Mouse (Mus musculus) liver, postnatal 0 days (tissue): ENCODE results near the gene Bysl.

ENCODE experiments used
- CTCF ChIP-seq: sonication (generic); IDR thresholded peaks from 2 replicates; pipeline ENCODE4 v1.5.1; 2016; ENCODE audit warnings: antibody characterized with exemption, low read depth
- EP300 ChIP-seq: IDR thresholded peaks from 2 replicates; pipeline ENCODE4 v1.6.1; 2016; ENCODE audit warnings: antibody characterized with exemption, low read depth, mild to moderate bottlenecking

DNA sequence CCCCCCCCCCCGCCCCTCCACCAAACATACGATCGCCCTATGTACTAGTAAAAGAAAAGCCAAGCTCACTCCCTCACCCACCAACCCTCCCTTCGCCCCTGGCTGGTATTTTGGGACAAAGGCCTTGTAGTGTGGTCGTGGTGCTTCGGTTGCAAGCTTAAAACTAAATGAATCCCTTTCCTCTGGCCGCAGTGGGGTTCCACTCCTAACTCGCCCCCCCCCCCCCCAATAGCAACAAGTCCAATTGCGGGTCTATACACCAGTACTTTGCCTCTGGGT lies 16.4 kb downstream of the Bysl start:
- TF ChIP-seq CTCF (no peak), EP300 (no peak)
